Mouse (Mus musculus): Measurements from ENCODE around the gene Tex22. TPM values are rescaled to one million over a fixed set of nuclear protein-coding genes. Genes with fewer than 3 reads are reported as not detected.

Gene Tex22
- polyA plus RNA-seq, 3 experiments from 2014 or later, result 0.30 TPM; not detected in 2

DNA sequence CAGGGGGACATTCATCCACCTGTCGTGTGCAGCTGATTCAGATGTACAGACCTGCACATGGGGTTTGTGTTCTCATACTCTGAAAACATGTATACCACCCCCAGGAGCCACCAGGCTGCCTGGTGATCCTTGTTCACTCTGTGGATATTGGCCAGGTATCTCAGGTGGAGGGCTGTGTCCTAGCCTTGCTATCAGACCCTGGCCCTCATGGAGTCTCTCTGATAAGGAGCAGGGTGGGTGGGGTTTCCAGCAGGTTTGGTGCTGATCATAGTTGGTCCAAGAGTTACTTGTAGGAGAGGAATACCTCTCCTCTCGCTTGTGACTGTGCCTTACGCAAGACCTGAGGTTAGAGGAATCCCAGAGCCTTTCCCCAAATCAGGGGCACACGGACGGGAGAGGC, 14.1 kb upstream of the Tex22 start:
- no peak for ATAC-seq

DNA sequence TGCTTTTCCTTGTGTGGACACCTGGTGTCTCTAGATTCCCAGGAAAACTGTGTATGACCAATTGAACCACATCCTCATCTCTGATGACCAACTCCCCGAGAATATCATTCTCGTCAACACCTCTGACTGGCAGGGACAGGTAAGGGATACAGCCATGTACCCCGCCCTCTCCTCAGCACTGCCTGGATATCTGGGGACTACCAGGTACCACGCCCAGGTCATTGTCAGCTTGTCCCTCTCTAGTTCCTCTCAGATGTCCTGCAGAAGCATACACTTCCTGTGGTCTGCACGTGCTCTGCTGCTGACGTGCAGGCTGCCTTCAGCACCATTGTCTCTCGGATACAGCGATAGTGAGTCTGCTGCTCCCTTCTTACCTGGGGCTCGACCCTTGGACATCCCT, 12.7 kb upstream of the Tex22 start:
- ATAC-seq, result no peak

DNA sequence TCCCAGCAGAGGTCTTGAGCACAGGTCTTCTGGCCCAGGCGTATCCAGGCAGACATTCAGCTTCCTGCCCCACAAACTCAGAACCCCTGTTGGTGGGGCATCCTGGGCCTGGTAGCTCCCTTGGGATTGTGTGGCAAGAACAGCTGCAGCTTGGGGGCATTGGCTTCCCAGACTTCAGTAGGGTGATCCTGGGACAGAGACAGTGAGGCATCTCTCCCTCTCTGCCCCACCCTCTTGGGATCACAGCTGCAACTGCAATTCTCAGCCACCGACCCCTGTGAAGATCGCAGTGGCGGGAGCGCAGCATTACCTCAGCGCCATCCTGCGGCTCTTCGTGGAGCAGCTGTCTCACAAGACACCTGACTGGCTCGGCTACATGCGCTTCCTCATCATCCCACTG, 12.1 kb upstream of the Tex22 start:
- no peak for ATAC-seq

DNA sequence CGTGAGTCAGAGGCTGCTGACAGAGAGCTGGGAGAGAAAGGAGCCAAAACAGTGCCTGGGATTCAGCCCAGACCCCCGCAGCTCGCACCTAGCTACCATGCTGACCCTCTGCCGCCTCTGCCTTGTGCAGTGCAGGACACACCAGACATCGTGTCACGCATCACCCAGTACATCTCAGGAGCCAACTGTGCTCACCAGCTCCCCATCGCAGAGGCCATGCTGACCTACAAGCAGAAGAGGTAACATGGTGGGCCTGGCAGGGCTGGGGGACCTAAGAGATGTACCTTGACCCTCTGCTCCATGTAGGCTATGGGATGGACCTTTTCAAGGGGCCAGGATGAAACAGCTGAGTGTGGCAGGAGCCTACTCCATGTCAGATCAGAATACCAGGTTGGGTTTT, 10.6 kb upstream of the Tex22 start:
- ATAC-seq, result no peak

DNA sequence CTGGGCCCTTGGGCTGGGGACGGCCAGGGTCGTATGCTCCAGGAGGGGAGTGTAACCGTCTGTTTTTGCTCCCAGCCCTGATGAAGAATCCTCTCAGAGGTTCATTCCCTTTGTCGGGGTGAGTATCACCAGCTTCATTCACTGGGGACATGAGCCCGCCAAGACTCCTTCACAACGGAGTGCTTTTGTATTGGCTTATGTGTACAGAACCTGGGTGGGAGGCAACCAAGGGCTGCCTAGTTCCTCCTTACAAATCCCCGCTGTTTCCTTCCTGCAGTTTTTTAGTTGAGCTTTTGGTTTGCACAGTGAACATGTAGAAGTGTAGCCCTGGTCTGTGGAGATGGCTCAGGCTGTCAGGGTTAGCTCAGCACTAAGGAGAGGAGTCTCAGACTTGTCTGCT, 6.3 kb upstream of the Tex22 start:
- ATAC-seq, result no peak

DNA sequence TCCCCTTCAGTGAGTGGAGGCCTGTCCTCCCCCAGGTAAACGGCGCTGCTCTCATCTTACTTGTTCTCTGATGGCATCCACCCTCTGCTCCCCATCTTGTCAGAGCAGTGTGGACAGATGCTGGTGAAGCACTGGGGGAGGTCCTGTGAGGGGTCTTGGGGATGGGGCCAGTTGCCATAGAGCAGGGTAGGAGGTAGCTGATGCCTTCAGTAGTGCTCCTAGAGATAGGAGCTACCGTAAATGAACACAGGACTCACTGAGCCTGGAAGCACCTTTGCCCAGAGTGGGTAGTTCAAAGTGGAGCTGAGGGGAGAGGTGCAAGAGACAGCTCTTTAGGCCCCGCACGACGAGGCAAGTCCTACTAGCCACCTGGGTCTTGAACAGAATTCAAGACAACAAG, 4.9 kb upstream of the Tex22 start:
- ATAC-seq, result no peak

DNA sequence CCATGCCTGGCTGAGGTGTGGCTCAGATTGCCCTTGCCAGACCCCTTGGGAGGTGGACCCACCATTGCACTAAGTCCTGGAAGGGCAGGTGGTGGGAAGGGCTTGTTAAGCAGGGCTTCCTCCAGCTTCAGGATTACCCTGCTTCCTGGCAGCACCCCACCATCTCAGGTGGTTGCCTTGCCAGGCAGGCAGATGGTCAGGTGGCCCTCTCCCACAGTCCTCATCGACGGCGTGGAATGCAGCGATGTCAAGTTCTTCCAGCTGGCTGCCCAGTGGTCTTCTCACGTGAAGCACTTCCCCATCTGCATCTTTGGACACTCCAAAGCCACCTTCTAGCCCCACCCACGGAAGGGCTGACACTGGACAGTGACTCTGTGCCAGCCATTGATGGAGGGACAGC, 3.0 kb upstream of the Tex22 start:
- no peak for ATAC-seq

DNA sequence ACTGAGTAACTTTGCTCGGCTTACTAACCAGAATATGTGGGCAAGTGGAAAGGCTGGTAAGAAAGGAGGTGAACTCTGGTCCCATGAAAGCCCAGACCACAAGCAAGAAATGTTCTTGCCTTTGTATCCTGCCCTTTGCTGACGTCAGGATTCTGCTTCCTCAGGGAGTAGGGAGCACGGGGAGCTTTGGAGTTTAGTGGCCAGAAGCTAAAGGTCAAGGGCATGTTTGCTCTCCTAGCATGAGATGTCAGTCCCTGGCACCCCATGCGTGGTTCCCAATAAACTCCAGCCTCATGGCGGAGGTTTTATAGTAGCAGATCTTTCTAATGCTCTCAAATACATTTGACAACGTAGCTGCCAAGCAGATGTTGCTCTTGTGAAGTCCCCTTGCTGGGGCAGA, 2.5 kb upstream of the Tex22 start:
- no peak for ATAC-seq

DNA sequence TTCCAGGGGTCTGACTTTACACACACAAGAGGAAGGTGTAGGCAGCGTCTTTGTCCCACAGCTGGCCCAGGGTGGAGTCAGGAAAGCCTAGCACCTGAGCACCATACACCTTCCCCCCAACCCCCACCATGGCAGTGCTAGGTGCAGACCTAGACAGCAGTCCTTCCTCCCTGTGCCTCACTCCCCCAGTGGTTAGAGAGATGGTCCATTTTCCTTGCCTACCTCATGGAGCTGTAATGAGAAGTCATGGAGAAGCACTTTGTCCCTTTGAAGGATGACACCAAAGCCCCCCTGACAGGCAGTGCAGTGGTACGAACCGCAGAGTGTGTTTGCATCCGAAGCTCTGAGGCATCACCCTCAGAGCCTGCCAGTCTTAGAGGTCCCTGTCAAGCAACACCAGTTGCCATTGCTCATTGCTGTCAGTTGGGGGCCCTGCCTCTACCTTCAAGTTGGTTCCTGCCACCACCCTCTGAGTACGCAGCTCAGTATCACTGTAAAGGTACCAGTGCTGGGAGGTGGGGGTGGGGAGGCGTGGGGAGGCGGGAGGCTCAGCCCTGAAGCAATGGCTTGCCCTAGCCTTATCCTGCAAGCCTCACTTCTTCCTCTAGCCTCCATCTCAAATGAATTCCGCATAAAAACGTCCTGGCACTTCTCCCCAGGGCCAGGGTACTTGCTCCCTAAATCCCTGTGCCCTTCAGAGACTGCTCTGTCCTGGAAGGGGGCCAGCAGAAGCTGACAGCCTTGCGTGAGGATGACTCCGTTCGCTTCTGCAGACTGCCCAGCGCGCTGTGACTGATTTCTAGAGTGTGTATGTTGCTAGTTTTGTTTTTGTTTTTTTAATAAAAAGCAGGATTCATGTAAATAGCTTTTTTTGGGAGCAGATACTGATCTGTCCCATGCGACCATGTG, 628 bp upstream of the Tex22 start:
- peak; percentile 7 for ATAC-seq

DNA sequence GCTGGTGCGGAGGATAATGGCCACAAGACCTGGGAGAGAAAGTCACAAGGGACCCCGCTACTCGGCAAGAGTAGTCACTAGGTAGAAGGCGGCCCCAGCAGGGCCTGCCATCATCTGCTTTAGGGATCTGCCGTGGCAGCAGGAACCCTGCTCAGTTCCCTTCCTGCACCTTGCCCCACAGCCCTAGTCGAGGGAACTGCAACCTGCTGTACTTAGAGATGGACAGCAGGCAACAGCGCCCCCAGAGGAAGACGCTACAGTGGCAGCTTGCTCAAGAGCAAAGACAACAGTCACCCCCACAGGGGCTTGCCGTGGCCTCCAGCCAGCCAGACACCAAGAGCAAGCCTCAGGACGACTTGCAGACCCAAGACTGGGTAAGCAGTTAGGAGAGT, 757 bp downstream of the Tex22 start:
- peak; percentile 90 for ATAC-seq

DNA sequence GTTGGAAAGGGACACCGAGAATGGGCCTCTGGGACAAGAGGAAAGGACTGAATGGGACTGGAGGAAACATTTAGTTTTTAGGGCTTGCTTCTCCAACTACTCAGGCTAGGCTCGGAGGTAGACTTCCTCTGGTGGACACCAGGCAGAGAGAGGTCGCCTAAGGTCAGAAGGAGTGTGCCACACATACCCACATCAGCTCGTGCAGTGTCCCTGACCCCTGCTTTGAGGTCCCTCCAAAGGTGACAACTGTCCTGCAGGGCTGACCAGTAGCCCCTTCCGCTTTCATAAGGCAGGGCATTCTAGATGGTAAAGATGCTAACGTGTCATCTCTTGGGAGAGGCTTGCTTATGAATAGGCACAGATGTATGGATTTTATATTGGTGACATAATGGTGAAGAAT, 1.2 kb downstream of the Tex22 start:
- ATAC-seq, result no peak

DNA sequence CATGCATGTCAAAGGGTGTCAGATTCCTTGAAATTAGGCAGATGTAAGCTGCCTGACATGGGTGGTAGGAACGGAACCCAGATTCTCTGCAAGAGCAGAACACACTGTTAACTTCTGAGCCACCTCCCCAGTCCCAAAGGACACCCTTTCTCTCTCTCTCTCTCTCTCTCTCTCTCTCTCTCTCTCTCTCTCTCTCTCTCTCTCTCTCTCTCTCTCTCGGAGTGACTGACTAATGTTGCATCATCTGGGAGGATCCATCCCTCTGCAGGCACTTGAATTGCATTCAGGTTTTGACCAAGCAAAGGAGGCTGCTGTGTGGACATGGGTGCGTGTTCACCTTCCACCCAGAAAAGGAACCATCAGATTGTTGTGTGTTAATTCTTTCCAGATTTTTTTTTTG, 13.0 kb downstream of the Tex22 start:
- no peak for ATAC-seq

DNA sequence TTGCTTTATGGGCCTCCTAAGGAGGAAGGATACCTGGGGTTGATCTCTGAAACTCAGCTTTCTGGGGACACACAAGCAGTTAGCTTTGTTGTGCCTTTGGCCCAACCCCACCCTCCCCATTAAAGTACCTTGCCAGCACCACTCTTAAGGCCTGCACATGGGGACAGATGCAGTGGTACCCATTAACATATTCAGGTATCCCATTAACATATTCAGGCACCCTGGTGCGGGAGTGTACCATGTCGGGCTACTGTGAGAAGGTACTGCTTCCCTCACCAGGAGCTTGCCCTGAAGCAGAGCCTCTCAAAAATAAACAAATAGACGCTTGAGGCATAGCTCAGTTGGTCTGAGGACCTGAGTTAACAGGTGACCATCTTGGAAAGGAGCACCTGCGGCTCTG, 13.7 kb downstream of the Tex22 start:
- no peak for ATAC-seq

DNA sequence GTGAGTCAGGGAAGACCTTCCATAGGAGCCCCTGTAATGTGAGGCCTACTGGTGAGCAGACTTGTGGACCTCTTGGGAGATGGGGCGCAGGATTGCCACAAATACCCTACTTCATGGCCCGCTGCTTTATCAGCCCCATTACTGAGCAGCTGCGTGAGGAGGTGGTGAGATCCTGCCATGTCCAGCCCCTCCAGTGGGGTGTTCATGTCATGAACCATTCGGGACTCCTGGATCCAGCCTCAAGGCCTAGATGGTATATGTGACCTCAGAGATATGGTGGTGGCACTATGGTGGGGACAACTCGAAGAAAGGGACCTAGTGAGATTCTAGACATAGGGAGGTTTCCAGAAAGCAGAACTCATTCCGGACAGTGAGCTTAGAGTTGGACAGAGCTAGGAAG, 14.8 kb downstream of the Tex22 start:
- ATAC-seq, result no peak

DNA sequence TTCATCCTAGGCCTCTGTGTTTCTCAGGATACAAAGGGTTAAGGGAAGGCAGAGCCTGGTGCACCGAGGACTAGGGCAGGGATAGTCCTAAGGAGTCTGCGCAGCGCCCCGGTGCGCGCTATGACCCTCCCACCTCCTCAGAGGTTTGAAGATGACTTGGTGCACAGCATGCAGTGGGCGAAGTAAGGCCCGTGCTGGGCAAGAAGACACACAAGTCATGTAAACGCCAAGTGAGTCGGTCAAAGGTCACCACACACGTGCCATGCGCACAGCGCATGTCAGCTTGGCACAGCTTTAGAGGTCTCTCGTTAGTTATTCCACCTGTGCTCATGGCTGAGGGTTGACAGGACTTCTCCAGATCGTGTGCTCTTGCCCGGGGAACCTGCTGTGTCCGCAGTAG, 15.8 kb downstream of the Tex22 start:
- ATAC-seq, result no peak

DNA sequence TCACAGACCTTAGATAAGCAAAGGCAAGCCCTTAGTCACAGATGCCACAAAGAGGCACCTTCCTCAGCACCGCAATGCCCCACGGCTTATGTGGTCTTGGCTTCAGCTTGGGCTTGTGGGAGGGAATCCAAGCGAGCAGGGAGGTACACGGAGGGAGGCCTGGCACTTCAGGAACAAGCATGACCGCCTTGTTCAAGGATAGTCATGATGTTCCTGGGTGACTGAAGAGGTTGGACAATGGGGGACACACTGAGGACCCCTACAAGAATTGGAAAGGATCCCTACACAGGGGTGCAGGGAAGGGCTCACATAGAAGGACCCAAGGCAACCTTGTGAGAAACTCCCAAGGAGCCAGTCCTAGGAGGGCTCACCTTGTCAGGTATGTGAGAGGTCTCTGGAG, 22.7 kb downstream of the Tex22 start:
- ATAC-seq, result no peak

DNA sequence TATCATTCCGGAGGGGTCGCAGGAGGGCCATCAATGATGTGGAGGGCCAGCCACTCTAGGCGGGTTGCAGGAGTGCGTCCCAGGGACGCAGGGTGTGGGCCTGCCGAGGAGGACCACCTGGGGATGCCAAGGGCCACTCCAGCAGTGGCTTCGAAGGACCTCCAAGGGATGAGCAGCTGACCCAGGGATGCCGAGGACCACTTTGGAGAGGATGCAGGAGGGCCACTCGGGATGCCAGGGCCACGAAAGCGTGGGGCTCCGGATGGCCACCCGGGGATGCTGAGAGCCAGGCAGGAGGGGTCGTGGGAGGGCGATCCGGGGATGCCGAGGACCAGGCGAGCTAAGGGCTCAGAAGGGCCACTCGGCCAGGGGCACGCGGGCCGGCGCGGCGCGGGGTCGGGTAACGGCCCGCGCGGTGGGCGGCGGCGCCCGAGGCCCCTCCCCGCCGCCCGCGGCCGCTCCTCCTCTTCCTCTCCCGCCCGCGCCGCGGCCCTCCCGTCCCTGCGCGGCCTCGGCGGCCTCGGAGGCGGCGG, 23.5 kb downstream of the Tex22 start, which contains the start of gene Mta1:
Gene Mta1, plus strand, starts transcription at position 530 of the 533 bp plus-strand sequence.
- ATAC-seq, result peak; percentile 71

DNA sequence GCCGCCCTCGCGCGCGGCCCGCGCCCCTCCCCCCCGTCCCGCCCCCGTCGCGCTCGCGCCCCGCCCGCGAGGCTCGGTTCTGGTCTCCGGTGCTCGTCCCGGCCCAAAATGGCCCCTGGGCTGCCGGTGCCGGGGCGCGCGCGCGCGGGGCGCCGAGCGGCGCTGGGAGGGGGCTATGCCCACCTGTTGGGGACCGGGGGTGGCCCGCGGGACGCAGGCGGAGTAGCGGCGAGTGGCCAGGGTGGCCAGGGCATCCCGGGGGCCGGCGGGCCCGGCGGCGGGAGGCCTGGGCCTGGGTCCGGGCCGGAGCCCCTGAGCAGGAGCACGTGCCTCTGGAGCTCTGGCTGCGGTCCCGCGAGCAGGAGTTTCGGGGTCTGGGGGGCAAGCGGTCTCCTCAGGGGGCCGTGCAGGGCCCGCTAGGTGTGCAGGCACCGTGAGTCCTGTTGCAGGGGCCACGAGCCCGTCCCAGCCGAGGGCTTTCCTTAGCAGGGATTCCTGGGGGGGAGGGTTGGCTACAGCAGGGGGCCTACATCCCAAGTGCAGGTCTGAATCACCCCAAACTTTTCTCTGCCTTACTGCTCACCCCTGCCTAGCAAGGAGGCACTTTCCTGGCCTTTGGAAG, 24.3 kb downstream of the Tex22 start:
- ATAC-seq, result no peak

DNA sequence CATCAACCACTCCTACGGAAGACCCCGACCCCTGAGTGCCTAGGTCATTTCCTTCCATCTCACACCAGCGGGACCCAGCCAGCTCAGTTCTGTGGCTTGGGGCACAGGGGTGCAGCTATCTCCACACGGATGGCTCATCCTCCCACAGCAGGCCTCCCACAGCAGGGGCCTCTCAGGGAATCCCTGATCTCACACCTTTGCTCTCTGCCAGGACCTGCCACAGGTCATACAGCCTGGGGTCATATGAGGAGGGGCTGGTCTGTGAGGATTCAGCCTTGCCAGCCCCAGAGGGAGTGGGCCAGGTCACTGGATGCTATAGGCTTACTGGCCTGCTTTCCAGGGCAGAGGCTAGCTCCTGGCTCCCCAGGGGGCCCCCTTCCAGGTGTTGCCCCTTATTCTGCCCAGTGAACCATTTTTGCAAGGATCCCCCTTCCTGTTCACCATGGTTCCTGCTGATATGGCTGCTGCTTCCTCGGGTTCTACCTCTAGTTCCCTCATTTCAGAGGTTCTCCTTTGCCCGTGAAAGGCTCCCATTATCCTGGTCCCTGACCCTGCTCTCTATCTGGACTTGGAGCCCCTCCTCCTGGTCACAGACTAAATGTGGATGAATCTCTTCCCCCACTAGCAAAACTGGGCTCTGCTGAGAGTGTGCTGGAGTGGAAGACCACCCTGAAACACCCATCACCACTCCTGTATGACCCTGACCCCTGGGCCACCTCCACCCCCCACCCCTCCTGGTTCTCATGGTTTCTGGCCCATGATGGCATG, 25.4 kb downstream of the Tex22 start:
- no peak for ATAC-seq

DNA sequence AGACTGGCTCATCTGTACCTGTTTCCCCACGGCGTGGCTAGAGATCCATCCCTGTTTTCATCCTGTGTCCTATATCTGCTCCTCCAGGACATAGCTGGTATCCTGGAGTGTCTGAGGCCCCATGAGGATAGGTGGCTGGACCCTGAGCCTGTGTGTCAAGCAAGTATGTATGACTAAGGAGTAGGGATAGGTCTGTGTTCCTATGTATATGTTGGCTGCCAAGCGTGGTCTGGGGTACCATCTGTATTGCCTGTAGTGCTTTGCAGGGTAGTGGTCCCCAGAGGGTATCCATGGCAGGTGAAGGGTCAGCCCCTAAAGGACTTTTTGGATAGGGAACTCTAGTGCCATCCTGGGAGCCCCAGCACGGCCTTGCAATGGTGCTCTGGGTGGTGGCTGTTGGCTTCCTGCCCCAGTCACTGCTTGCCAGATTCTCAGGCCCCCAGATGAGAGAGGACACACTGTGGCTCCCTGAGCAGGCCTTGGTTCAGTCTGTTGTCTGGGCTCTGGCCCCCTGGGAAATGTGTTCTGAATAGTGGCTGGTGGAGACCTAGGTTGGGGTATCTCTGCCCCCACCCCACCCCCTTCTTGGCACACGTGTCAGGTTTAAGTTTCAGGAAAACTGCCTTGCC, 26.3 kb downstream of the Tex22 start:
- no peak for ATAC-seq

DNA sequence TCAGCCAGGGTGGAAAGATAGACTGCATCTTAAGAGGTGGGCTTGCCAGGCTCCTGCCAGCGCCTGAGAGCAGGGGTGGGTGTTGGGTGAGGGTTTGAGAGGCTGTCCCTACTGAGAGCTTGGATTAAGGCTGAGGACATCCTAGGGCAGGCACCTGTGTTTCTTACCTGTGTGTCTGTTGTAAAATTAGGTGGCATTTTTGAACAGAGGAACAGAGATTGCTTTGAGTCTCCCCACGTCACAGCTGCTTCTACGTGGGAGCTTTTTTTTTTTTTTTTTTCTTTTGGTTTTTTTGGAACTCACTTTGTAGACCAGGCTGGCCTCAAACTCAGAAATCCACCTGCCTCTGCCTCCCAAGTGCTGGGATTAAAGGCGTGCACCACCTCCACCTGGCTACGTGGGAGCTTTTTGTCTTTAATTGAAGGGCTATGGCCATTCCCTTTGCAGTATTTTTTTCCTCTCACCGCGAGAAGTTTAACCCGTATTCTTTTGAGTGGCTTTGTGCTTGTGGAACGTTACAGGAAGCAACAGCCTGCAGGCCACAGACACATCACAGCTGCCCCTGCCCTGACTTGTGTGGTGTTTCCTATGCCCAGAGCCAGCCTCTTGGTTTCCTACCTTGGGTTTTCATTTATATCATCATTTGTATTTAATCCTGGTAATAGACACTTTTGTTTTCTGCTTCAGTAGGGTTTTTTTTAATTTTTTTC, 27.1 kb downstream of the Tex22 start:
- no peak for ATAC-seq

DNA sequence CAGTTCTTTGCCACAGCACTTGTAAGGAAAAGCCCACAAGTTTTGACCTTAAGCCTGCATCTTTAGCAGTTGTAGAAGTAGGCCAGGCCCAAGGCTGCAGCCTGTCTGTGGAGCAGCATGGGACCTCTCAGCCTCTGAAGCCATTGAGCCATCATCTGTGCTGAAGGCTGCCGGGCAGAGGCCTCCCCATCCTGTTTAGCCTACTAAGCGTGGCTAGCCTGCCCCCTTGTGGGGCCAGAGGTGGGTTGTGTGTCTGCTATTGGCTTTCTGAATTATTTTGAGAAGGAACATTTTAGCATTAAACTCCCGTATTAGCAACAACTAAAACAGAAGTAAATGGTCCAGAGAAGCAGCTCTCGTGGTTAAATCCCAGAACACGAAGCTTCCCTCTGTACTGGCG, 28.2 kb downstream of the Tex22 start:
- ATAC-seq, result peak; percentile 48

All from inflammation-experienced regulatory T-cells, adult 6 months (primary cell).